Mouse (Mus musculus): ENCODE results near the gene Dkkl1.

Dkkl1 gene

GRCm38 (mm10) chr7:45167761-45168445 lies 44.0 kb downstream of the Dkkl1 start:
- no peak for DNase-seq (ENCODE audit: low spot score)

- no peak for DNase-seq (ENCODE audit: low spot score)
Observed at GRCm38 (mm10) chr7:45166950-45167401, 45.0 kb downstream of the Dkkl1 start.

- no peak for DNase-seq (ENCODE audit: low spot score)
Observed at GRCm38 (mm10) chr7:45165701-45166100, 46.2 kb downstream of the Dkkl1 start.

GRCm38 (mm10) chr7:45164833-45165232 lies 47.1 kb downstream of the Dkkl1 start:
- no peak for DNase-seq (ENCODE audit: low spot score)

GRCm38 (mm10) chr7:45163735-45164490 lies 48.0 kb downstream of the Dkkl1 start, which contains the start of gene Slc17a7:
Slc17a7 (plus strand) TSS chr7:45163949.
- no peak for DNase-seq (ENCODE audit: low spot score)

GRCm38 (mm10) chr7:45162996-45163615 lies 48.8 kb downstream of the Dkkl1 start:
- no peak for DNase-seq (ENCODE audit: low spot score)

- no peak for DNase-seq (ENCODE audit: low spot score)
Observed at GRCm38 (mm10) chr7:45162551-45162950, 49.4 kb downstream of the Dkkl1 start.

GRCm38 (mm10) chr7:45161612-45162473 lies 50.1 kb downstream of the Dkkl1 start:
- DNase-seq (ENCODE audit: low spot score): peak; percentile 75

GRCm38 (mm10) chr7:45160866-45161265 lies 51.1 kb downstream of the Dkkl1 start:
- no peak for DNase-seq (ENCODE audit: low spot score)

GRCm38 (mm10) chr7:45160316-45160800 lies 51.6 kb downstream of the Dkkl1 start:
- no peak for DNase-seq (ENCODE audit: low spot score)

GRCm38 (mm10) chr7:45158991-45159390 lies 53.0 kb downstream of the Dkkl1 start:
- DNase-seq (ENCODE audit: low spot score): no peak
